8 mouse cellular contexts compared by ENCODE assay signal in the genomic region with DNA sequence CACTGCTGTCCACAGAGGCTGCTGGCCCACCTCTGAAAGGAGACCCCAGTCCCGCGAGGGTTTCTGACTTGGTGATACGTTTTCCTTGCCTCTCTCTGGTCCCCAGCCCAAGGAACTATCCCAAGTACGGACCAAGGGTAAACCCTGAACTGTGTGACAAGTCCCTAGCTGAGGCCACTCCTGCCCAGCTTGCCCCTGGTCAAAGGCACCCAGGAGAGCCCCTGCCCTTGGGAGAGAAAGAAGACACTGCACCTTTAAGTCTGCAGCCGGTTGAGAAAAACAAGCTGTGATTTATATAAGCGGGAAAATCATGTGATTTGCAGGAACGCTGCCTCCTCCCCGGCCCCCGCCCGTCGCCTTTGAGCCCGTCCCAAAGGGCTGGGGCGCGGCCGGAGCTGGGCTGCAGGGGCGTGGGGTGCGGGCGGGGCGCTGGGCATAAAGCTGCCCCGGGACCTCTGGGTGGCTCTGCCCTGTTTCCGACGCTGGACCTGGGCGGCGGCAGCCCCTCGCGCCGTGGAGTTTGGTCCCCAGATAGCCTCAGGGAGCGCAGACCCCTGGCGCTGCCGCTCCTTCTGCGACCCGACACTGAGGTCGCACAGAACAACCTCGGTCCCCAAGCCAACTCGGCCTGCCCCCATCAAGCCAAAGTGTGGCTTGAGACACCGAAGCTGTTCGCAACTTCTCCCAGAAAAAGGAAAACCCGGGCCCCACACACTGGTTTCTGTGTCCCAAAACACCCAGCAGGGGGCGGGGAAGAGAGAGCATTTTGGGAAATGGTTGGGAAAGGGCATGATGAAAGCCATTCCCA. TPM values are rescaled to one million over a fixed set of nuclear protein-coding genes. Genes with fewer than 3 reads are reported as not detected.
DNase-seq lines count a peak whose midpoint lies in the region; ATAC-seq lines count a peak whose summit lies in the region.

No protein-coding gene starts in this region.

- peak overlapping the region; percentile 81 for H3K9ac ChIP-seq in hindbrain, embryonic 13.5 days

- H3K36me3 ChIP-seq in hindbrain, embryonic 13.5 days = no peaks in the 10 kb centered on the region

- H3K4me3 ChIP-seq in hindbrain, embryonic 13.5 days = peak overlapping the region; percentile 55

- H3K4me2 ChIP-seq in hindbrain, embryonic 13.5 days = peak overlapping the region; percentile 78

- H3K4me1 ChIP-seq in hindbrain, embryonic 13.5 days (replicated peaks) = peaks cover 44% of the 10 kb centered on the region

- peak; percentile 96 for DNase-seq in adipocyte (ENCODE audit: low spot score)
- peak; percentile 87 to 89 for DNase-seq in cerebellum, postnatal 10 days
- DNase-seq in frontal cortex, postnatal 25 days (ENCODE audit: low spot score in 2 of 2) = peak; percentile 64 to 72
- DNase-seq in layer of hippocampus, postnatal 25 days (ENCODE audit: extremely low spot score in 1 of 2, low spot score in 1 of 2) = peak; percentile 69 to 82
- peak; percentile 89 for DNase-seq in lung, postnatal 14 days
- DNase-seq in right cerebral cortex, adult 18-20 months = peak; percentile 86
- DNase-seq in natural killer cell, adult 2 months (ENCODE audit: low spot score in 2 of 2) = no peak

- WGBS in hindbrain, embryonic 13.5 days = under 1% methylated on average over 27 of the region's 39 CpGs

- H3K9me3 ChIP-seq in hindbrain, embryonic 13.5 days = no peaks in the 10 kb centered on the region

- peak; percentile 66 for ATAC-seq in hindbrain, embryonic 13.5 days (ENCODE audit: low FRiP score)

- H3K27ac ChIP-seq in hindbrain, embryonic 13.5 days = peak overlapping the region; percentile 64

- peaks cover 53% of the 10 kb centered on the region for H3K27me3 ChIP-seq in hindbrain, embryonic 13.5 days

RNA-seq across cellular contexts. Expression of a gene that starts 27.1 kb away (rescaled TPM):
- polyA plus RNA-seq in hindbrain, embryonic 13.5 days (2015; fragmentation: Nextera tagmentation; extraction: Ambion mirVana) = 10.6 and 10.9 TPM in 2 replicates
- total RNA-seq in layer of hippocampus, postnatal 25 days (2021) = 1 to 10 TPM; 8.4 to 9.6 TPM

RNA-seq across cellular contexts. Expression of a gene that starts 50.3 kb away (rescaled TPM):
- 18.9 and 19.8 TPM in 2 replicates for polyA plus RNA-seq in hindbrain, embryonic 13.5 days (2015; fragmentation: Nextera tagmentation; extraction: Ambion mirVana)
- 100 to 1,000 TPM in 1 of 2 experiments, 10 to 100 TPM in 1; 98.6 to 118 TPM for total RNA-seq in layer of hippocampus, postnatal 25 days (2021)

Comparison
In these comparisons a context has a peak if more than half of its experiments do, and no peak if none do; other contexts are left out.
1. DNase-seq: peak in adipocyte (single experiment), cerebellum, postnatal 10 days (2 of 2), frontal cortex, postnatal 25 days (2 of 2), layer of hippocampus, postnatal 25 days (2 of 2), lung, postnatal 14 days (single experiment) and right cerebral cortex, adult 18-20 months (single experiment); none in natural killer cell, adult 2 months (0 of 2).